Mouse (Mus musculus) cerebellum, postnatal 14 days (tissue): ENCODE results near the gene Nudt10.

Source experiments
- DNase-seq, 2 experiments: peaks; one replicate each; pipeline ENCODE4 v3.0.0; 2021; ENCODE audit warnings: mixed read lengths in 2 of 2

The Nudt10 gene

DNA sequence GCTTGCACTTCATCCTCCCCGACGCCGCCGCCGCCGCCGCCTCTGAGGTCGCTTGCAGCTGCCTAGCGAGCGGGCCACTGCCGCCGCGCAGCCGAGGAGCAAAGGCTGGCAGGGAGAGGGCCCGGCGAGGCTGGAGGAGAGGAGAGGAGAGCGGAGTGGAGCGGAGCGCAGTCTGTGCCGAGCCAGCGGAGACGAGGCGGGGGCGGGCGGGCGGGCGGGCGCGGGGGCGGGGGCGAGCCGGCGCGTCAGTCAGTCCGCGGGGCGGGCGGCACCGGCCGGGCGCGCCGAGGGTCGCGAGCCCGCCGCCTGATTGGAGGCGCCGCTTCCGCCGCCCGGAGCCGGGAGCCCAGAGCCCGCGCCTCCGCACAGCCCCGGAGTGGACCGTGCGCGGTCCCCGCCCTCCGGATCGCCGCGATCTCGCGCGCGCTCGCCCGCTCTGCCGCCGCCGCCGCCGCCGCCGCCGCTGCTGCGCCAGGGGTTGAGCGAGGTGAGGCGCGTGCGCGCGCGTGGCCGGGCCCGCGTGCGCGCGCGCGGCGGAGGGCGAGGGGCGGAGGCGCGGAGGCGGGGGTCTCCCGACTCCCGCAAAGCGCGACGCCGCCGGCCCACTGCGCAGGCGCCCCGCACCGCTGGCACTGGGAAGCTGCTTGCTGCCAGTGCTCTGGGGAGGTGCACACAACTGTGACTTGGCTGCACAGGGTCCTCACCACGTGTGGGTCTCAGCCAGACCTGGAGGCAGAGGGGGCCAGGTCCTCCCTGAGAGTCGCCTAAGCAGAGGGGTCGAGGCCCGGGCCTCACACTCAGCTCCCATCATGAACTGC, at the start of gene Nudt10:
TSS of gene Nudt10 (minus strand) at position 193 of the 818 bp plus-strand sequence.
- DNase-seq: peak in 1 of 2 experiments; percentile 38

DNA sequence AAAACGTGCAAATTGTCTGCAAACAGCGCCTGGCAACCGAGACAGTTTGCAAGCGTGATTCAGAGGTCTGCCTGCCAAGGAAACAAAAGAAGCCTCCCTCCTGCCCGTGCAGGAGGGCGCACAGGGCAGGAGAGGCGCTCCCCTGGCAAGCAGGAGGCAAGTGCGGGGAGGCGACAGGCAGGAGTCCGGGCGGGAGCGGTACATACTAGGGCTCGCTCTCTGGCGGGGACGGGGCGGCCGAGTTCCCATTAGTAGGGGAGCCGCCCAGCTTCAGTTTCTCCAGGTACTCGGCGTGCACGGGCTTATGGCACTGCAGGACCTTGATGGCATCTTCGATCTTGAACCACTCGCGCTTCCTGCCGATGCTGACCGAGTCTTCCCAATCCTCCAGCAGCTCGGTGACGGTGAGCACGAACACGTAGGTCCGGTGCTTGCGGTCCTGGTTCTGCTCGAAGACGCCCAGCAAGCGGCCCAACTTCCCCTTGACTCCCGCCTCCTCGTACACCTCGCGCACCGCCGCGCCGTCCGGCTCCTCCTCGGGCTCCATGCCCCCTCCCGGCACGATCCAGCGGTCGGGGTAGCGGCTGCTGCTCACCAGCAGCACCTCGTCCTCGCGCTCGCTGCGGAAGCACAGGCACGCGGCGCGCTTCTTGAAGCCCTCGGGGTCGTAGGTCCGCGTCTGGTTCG, 536 bp downstream of the Nudt10 start:
- DNase-seq: peak in 1 of 2 experiments; percentile 14

DNA sequence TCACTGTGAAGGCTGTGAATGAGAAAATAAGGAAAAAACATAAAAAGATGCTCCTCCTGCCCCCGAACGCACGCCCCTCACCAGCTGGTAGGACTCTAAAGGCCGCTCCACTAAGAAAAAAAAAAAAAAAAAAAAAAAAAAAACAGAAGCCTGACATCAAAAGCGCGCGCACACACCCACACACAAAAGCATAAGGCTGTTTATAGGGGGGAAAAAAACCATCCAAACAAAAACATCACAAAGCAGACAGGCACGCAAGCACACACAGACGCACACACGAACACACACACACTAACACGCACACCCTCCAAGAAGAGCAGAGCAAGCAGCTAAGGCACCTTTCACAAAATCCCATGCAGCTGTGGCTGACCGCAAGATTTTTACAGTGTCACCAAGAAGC, 1.1 kb downstream of the Nudt10 start:
- DNase-seq: peak in 1 of 2 experiments; percentile 8
